Mouse (Mus musculus): ENCODE measurements around the gene Plcxd1. TPM values are rescaled to one million over a fixed set of nuclear protein-coding genes. Genes with fewer than 3 reads are reported as not detected.
"Not testable (repeated sequence)": the region's sequence is repeated elsewhere in the genome, so short reads cannot be mapped to it uniquely, and the experiment has no call there.

Gene Plcxd1
- 1.8 and 2.0 TPM in 2 replicates for polyA plus RNA-seq (2016; fragmentation: Nextera tagmentation; extraction: Ambion mirVana)

GRCm38 (mm10) chr5:110099656-110100580 is at the start of gene Plcxd1:
TSS of gene Plcxd1 (plus strand) at chr5:110099969.
- 5% methylated on average over 25 of the region's 25 CpGs for WGBS
- H3K9me3 ChIP-seq = peaks cover 2% of the 10 kb centered on the region; the same call in 1 of the 2 replicates
- H3K4me2 ChIP-seq = peak within 1 kb of the TSS; percentile 78
- no peak for ATAC-seq (ENCODE audit: insufficient number of reproducible peaks, insufficient read depth, low FRiP score, low TSS enrichment, low read depth)
- no peak within 1 kb of the TSS for H3K9ac ChIP-seq (replicated peaks)
- peak within 1 kb of the TSS; percentile 40 for H3K4me3 ChIP-seq (replicated peaks)
- H3K27me3 ChIP-seq = peaks cover 18% of the 10 kb centered on the region
- peaks cover 22% of the 10 kb centered on the region for H3K36me3 ChIP-seq
- peak within 1 kb of the TSS; percentile 35; the same call in 1 of the 2 replicates for H3K27ac ChIP-seq
- H3K4me1 ChIP-seq (replicated peaks) = peaks cover 36% of the 10 kb centered on the region

DNA sequence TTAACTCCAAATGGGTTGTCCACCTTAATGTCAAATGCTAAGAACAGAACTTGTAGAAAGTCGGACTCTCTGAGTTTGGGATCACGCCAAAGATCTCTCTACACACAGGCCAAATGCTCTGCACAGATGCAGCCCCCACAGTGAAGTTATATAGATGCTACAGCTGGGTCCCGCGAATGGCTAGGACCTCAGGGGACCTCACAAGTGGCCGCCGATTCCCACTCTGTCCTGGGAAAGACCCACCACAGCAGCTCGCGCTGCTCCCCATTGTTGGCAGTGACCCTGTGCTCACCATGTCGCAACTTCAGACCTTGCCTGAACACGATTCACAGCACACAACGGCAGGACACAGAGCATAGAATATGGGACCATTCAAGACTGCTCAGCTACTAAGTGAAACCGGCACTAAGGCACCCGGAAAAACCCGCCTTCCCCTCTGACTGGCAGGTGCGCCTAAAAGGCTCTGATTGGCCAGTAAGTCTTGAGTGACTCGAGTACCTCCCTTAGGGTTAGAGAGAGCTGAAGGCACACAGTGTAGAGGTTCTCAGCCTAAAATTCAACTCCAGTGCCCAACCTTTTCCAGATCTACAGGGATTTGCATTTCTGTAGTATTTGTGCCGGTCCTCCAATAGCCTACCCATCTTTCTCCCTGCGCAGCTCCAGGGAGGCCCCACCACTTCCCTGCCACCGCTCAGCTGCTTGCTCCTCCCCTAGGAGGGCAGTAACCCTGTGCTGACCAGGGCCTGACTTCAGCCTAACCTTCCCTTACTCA is 41.9 kb upstream of the Plcxd1 start:
- H3K9me3 ChIP-seq = peaks cover 18% of the 10 kb centered on the region; the same call in 1 of the 2 replicates
- peak overlapping the region; percentile 59 for H3K4me3 ChIP-seq (replicated peaks)
- ATAC-seq (ENCODE audit: insufficient number of reproducible peaks, insufficient read depth, low FRiP score, low TSS enrichment, low read depth) = peak; percentile 97
- no peak overlapping the region for H3K27ac ChIP-seq
- peak overlapping the region; percentile 58 for H3K4me2 ChIP-seq
- no peaks in the 10 kb centered on the region for H3K4me1 ChIP-seq (replicated peaks)
- no peaks in the 10 kb centered on the region for H3K36me3 ChIP-seq
- H3K27me3 ChIP-seq = no peaks in the 10 kb centered on the region
- under 1% methylated on average over 19 of the region's 19 CpGs for WGBS
- peak overlapping the region; percentile 53 for H3K9ac ChIP-seq (replicated peaks)

DNA sequence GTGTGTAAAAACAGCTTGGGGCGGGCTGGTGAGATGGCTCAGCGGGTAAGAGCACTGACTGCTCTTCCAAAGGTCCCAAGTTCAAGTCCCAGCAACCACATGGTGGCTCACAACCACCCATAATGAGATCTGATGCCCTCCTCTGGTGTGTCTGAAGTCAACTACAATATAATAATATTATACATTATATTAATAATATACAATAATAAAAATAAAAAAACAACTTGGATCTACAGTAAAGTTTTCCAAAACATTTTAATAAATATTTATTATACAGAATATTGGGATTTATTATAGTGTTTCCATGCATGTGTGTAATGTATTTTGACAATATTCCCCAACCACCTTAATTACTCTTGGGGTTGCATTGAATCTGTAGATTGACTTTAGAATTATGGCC is 27.4 kb upstream of the Plcxd1 start, which contains the start of gene Gm17655:
Gm17655 (minus strand) TSS at position 101 of the 400 bp plus-strand sequence.
- peaks cover 25% of the 10 kb centered on the region for H3K9me3 ChIP-seq
- not testable (repeated sequence) for H3K4me2 ChIP-seq; H3K4me1 ChIP-seq (replicated peaks); H3K9ac ChIP-seq (replicated peaks); ATAC-seq (ENCODE audit: insufficient number of reproducible peaks, insufficient read depth, low FRiP score, low TSS enrichment, low read depth); H3K4me3 ChIP-seq (replicated peaks); H3K27ac ChIP-seq; H3K36me3 ChIP-seq; H3K27me3 ChIP-seq
- 91% methylated on average over 2 of the region's 2 CpGs for WGBS

DNA sequence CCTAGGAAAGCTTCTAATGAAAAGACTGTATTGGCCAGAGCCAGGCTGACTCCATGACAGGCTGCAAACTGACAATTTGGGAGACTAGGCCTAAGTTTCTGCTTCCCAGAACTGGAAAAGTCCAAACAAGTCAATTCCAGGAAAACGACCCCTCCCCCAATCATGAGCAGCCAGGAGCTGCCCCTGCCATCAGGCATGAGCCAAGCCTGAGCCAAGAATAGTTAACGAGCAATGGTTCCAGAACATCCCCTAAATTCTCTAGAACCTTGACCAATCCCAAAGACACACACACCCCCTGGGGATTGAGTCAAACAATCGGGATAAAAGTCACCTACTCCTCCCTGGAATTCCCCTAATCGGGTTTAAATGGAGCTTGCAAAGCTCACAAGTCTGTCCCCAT is 16.8 kb upstream of the Plcxd1 start:
- no peaks in the 10 kb centered on the region for H3K27me3 ChIP-seq

GRCm38 (mm10) chr5:110086161-110086866 is 13.5 kb upstream of the Plcxd1 start:
- ATAC-seq (ENCODE audit: insufficient number of reproducible peaks, insufficient read depth, low FRiP score, low TSS enrichment, low read depth) = no peak
- WGBS = 26% methylated on average over 14 of the region's 14 CpGs
- no peak overlapping the region for H3K4me3 ChIP-seq (replicated peaks)

More for the DNA sequence above, 16.8 kb upstream of the Plcxd1 start:
- Histone ChIP-seq H3K9ac (replicated peaks) (no peak overlapping the region), H3K4me2 (no peak overlapping the region), H3K4me3 (replicated peaks) (no peak overlapping the region), H3K27ac (no peak overlapping the region), H3K36me3 (peaks cover 3% of the 10 kb centered on the region; the same call in 1 of the 2 replicates), H3K9me3 (peaks cover 26% of the 10 kb centered on the region), H3K4me1 (replicated peaks) (no peaks in the 10 kb centered on the region)
- no peak for ATAC-seq (ENCODE audit: insufficient number of reproducible peaks, insufficient read depth, low FRiP score, low TSS enrichment, low read depth)
- WGBS = 81% methylated on average over 4 of the region's 4 CpGs

DNA sequence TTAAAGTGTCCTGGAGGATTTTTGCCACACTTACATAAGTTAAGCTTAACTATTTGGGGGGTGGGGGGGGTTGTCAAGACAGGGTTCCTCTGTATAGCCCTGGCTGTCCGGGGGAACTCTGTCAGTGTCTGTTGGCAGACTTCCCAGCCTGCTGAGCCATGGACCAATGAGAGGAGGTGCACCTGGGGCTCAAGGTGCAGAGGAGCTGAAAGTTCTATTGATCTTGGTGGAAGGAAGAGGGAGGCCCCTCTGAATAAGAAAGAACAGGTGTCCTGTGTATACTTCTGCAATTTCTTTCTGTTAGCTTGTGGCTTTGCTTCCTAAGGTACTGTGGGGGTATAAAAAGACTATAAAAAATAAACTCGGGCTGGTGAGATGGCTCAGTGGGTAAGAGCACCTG is 8.2 kb upstream of the Plcxd1 start:
- H3K36me3 ChIP-seq = no peaks in the 10 kb centered on the region
- no peak for ATAC-seq (ENCODE audit: insufficient number of reproducible peaks, insufficient read depth, low FRiP score, low TSS enrichment, low read depth)
- peaks cover 7% of the 10 kb centered on the region for H3K4me1 ChIP-seq (replicated peaks)
- no peak overlapping the region for H3K4me3 ChIP-seq (replicated peaks)
- H3K9me3 ChIP-seq = no peaks in the 10 kb centered on the region
- WGBS = 68% methylated on average over 2 of the region's 2 CpGs
- no peak overlapping the region for H3K4me2 ChIP-seq
- no peak overlapping the region for H3K9ac ChIP-seq (replicated peaks)
- no peak overlapping the region for H3K27ac ChIP-seq
- H3K27me3 ChIP-seq = no peaks in the 10 kb centered on the region

More at GRCm38 (mm10) chr5:110086161-110086866, 13.5 kb upstream of the Plcxd1 start:
- Histone ChIP-seq H3K4me1 (replicated peaks) (no peaks in the 10 kb centered on the region), H3K36me3 (no peaks in the 10 kb centered on the region), H3K27me3 (no peaks in the 10 kb centered on the region), H3K4me2 (no peak overlapping the region), H3K9me3 (peaks cover 4% of the 10 kb centered on the region; the same call in 1 of the 2 replicates), H3K27ac (no peak overlapping the region), H3K9ac (replicated peaks) (no peak overlapping the region)

DNA sequence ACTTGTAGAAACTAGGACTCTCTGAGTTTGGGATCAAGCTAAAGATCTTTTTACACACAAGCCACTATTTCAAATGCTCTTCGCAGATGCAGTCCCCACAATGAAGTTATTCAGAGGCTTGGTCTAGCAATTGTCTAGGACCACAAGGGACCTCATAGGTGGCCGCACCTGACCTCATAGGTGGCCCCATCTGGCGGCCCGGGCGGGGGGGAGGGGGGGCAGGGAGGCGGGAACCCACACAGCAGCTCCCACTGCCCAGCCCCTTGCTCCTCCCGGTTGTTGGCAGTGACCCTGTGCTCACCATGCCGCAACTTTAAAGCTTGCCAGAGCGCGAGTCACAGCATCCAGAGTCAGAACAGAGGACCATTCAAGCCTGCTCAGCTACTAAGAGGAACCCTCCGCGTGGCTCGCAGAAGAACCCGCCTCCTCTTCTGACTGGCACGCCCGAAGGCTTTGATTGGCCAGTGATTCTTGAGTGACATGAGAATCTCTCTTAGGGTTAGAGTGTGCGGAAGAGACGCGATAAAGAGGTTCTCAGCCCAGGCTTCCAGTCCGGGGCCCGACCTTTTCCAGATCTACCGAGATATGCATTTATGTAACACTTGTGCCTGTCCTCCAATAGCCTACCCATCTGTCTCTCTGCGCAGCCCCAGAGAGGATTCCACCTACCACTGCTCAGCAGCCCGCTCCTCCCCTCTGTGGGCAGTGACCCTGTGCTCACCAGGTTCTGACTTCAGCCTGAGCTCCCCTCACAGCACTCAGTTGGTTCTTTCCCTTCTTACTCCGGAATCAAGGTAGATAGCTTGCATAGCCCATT is 5.5 kb upstream of the Plcxd1 start, which contains the start of gene Gm35315:
Gm35315 (minus strand) TSS at position 391 of the 817 bp plus-strand sequence.
- Histone ChIP-seq H3K9ac (replicated peaks) (peak within 1 kb of the TSS; percentile 54), H3K4me3 (replicated peaks) (peak within 1 kb of the TSS; percentile 50), H3K27ac (peak within 1 kb of the TSS; percentile 79), H3K4me1 (replicated peaks) (peaks cover 10% of the 10 kb centered on the region), H3K4me2 (peak within 1 kb of the TSS; percentile 72), H3K9me3 (no peaks in the 10 kb centered on the region), H3K36me3 (no peaks in the 10 kb centered on the region), H3K27me3 (no peaks in the 10 kb centered on the region)
- 3% methylated on average over 25 of the region's 25 CpGs for WGBS
- peak; percentile 93 for ATAC-seq (ENCODE audit: insufficient number of reproducible peaks, insufficient read depth, low FRiP score, low TSS enrichment, low read depth)

DNA sequence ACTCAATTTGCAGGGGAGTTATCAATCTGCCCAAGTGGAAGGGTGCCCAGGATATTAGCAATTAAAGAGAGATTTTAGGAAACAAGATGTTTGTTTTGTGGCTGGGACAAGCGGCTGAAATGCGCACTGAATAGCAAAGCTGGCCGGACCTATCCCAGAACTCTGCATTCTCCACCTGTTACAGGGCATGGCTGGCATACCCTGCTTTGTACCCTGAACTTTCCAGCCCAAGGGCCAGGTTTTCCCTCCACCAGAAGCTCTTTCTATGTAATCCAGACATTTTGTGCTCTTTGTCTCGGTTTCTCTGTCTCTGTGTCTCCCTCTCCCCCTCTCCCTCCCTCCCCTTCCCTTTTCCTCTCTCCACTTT is 4.9 kb upstream of the Plcxd1 start:
- no peaks in the 10 kb centered on the region for H3K9me3 ChIP-seq
- no peaks in the 10 kb centered on the region for H3K27me3 ChIP-seq
- H3K9ac ChIP-seq (replicated peaks) = peak overlapping the region; percentile 54
- H3K36me3 ChIP-seq = no peaks in the 10 kb centered on the region
- WGBS = 5% methylated on average over 4 of the region's 4 CpGs
- H3K4me2 ChIP-seq = peak overlapping the region; percentile 72
- ATAC-seq (ENCODE audit: insufficient number of reproducible peaks, insufficient read depth, low FRiP score, low TSS enrichment, low read depth) = no peak
- H3K27ac ChIP-seq = peak overlapping the region; percentile 35; the same call in 1 of the 2 replicates
- H3K4me1 ChIP-seq (replicated peaks) = peaks cover 16% of the 10 kb centered on the region
- H3K4me3 ChIP-seq (replicated peaks) = peak overlapping the region; percentile 50

DNA sequence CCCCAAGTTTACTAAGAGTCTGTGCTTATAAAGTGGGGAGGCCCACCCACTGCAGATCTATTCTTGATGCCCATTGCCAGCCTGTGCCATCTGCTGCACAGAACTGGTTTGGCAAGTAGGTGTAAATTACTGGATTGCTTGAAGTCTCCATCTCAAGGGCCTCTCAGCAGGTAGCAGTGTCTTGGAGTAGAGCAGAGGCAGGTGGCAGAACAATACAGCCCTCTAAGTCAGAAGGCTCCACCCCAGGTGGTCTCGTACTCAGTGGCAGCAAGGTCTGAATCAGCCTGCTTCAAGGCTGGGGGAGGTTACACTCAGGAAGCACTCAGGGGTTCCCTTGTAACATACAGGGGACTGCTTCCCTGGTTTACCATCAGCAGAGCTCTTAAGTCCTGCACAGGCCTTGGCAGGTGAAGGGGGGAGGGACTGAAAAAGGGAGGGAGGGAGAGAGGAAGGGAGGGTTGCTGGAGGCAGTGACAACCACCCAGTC is 735 bp upstream of the Plcxd1 start:
- H3K27me3 ChIP-seq = peaks cover 18% of the 10 kb centered on the region
- no peak for ATAC-seq (ENCODE audit: insufficient number of reproducible peaks, insufficient read depth, low FRiP score, low TSS enrichment, low read depth)
- no peak overlapping the region for H3K4me3 ChIP-seq (replicated peaks)
- H3K9ac ChIP-seq (replicated peaks) = no peak overlapping the region
- no peaks in the 10 kb centered on the region for H3K9me3 ChIP-seq
- no peak overlapping the region for H3K4me2 ChIP-seq
- peaks cover 13% of the 10 kb centered on the region for H3K36me3 ChIP-seq
- WGBS = 29% methylated on average over 1 of the region's 1 CpGs
- peaks cover 40% of the 10 kb centered on the region for H3K4me1 ChIP-seq (replicated peaks)
- peak overlapping the region; percentile 35; the same call in 1 of the 2 replicates for H3K27ac ChIP-seq
